Comparison of ENCODE assay signal across 9 mouse cellular contexts in genomic region chr13:58177511-58178208, GRCm38 (mm10). TPM values are rescaled to one million over a fixed set of nuclear protein-coding genes. Genes with fewer than 3 reads are reported as not detected.
DNase-seq lines count a peak whose midpoint lies in the region; ATAC-seq and TF ChIP-seq lines count a peak whose summit lies in the region.
"Had no signal": no experiment of that assay in that cellular context is flagged by ENCODE, and none has a peak within 500 bp of the region (broad histone marks: within the 10 kb centered on the region; RNA-seq: fewer than 3 reads in every experiment).

No protein-coding gene starts in this region.

- no peak overlapping the region for H3K4me2 ChIP-seq in liver, embryonic 12.5 days
- H3K4me2 ChIP-seq: embryonic facial prominence, embryonic 13.5 days had no signal

- ATAC-seq in liver, embryonic 12.5 days: no peak
- no peak for ATAC-seq in erythroblast, adult 5-6 weeks (replicated peaks; ENCODE audit: low FRiP score, poor library complexity, severe bottlenecking)
- no peak for ATAC-seq in erythroid progenitor cell, adult 5-6 weeks (replicated peaks; ENCODE audit: low FRiP score, poor library complexity, severe bottlenecking)

- H3K36me3 ChIP-seq in liver, adult 2 months (ENCODE audit: control insufficient read depth, insufficient read depth, low read length): peaks cover 36% of the 10 kb centered on the region
- H3K36me3 ChIP-seq in liver, embryonic 12.5 days: peaks cover 91% of the 10 kb centered on the region

- WGBS in liver, adult 2 months: 86% methylated on average over 9 of the region's 9 CpGs
- WGBS in liver, embryonic 12.5 days (ENCODE audit: insufficient replicate concordance): 89% methylated on average over 9 of the region's 9 CpGs

- no peaks in the 10 kb centered on the region for H3K9me3 ChIP-seq in liver, embryonic 12.5 days (replicated peaks)
- H3K9me3 ChIP-seq: embryonic facial prominence, embryonic 13.5 days had no signal

- TF ChIP-seq CTCF in liver, adult 2 months (IDR thresholded peaks at IDR 0.05; ENCODE audit: low read depth, low read length): peak; percentile 7; the same call in 1 of the 2 replicates

- no peak overlapping the region for H3K27ac ChIP-seq in liver, adult 2 months (replicated peaks; ENCODE audit: insufficient read depth, low read depth, low read length)
- H3K27ac ChIP-seq in liver, embryonic 12.5 days: no peak overlapping the region
- H3K27ac ChIP-seq: embryonic facial prominence, embryonic 13.5 days had no signal

- intact Hi-C loops in left cerebral cortex, postnatal 10 days (cut with DNase I): no loop called here

- no peaks in the 10 kb centered on the region for H3K27me3 ChIP-seq in liver, adult 2 months (ENCODE audit: control insufficient read depth, insufficient read depth, low read length)
- H3K27me3 ChIP-seq in liver, embryonic 12.5 days (replicated peaks): no peaks in the 10 kb centered on the region
- H3K27me3 ChIP-seq: embryonic facial prominence, embryonic 13.5 days had no signal

- H3K4me1 ChIP-seq in liver, adult 2 months (ENCODE audit: control insufficient read depth, insufficient read depth, low read length): peaks cover 12% of the 10 kb centered on the region
- no peaks in the 10 kb centered on the region for H3K4me1 ChIP-seq in liver, embryonic 12.5 days
- H3K4me1 ChIP-seq: embryonic facial prominence, embryonic 13.5 days had no signal

- peaks cover 7% of the 10 kb centered on the region for H3K79me2 ChIP-seq in liver, adult 2 months (ENCODE audit: control insufficient read depth, insufficient read depth, low read length)

- no peak overlapping the region for H3K4me3 ChIP-seq in liver, adult 2 months (ENCODE audit: insufficient read depth, low read depth, low read length)
- H3K4me3 ChIP-seq in liver, embryonic 12.5 days: no peak overlapping the region
- H3K4me3 ChIP-seq: embryonic facial prominence, embryonic 13.5 days had no signal

- DNase-seq in liver, adult 2 months (ENCODE audit: extremely low read depth, low read depth, low spot score): no peak
- DNase-seq in cerebellum, adult 9-11 months: peak; percentile 98
- DNase-seq in heart, postnatal 4 days: peak; percentile 99
- peak; percentile 100 for DNase-seq in left cerebral cortex, postnatal 10 days (ENCODE audit: extremely low spot score in 1 of 2, low spot score in 2 of 2)
- peak; percentile 100 for DNase-seq in spleen, postnatal 14 days (ENCODE audit: low spot score in 2 of 2)

- H3K9ac ChIP-seq in liver, adult 2 months (ENCODE audit: low read depth, low read length): no peak overlapping the region
- no peak overlapping the region for H3K9ac ChIP-seq in liver, embryonic 12.5 days
- H3K9ac ChIP-seq: embryonic facial prominence, embryonic 13.5 days had no signal

- TF ChIP-seq POLR2A in liver, adult 2 months (IDR thresholded peaks at IDR 0.05; ENCODE audit: extremely low read depth, insufficient read depth, low read length): no peak

RNA-seq across cellular contexts. Expression of gene Idnk, which starts 20.2 kb away (rescaled TPM):
- 34.0 and 34.5 TPM in 2 replicates for total RNA-seq in liver, adult 2 months (2014; rRNA removed)
- polyA plus RNA-seq in liver, adult 2 months (2012; rRNA removed): 26.9 and 27.3 TPM in 2 replicates
- 24.6 and 25.8 TPM in 2 replicates for polyA plus RNA-seq in liver, embryonic 12.5 days (2016; fragmentation: Nextera tagmentation; extraction: Ambion mirVana)
- total RNA-seq in heart, postnatal 4 days (2021): 10 to 100 TPM; 16.7 to 17.6 TPM
- 10 to 100 TPM; 22.3 to 25.1 TPM for total RNA-seq in left cerebral cortex, postnatal 10 days (2021)
- 9.2 and 15.0 TPM in 2 replicates for total RNA-seq in erythroblast, adult 5-6 weeks (2015; ENCODE audit: low replicate concordance)
- 4.7 and 14.4 TPM in 2 replicates for total RNA-seq in erythroblast, adult 5-6 weeks (2017; ENCODE audit: low replicate concordance)
- 20.5 and 37.8 TPM in 2 replicates for total RNA-seq in erythroid progenitor cell, adult 5-6 weeks (2015; ENCODE audit: low replicate concordance)
- 13.5 and 18.4 TPM in 2 replicates for total RNA-seq in erythroid progenitor cell, adult 5-6 weeks (2017; ENCODE audit: low replicate concordance)

RNA-seq across cellular contexts. Expression of gene Ubqln1, which starts 37.8 kb away (rescaled TPM):
- total RNA-seq in liver, adult 2 months (2014; rRNA removed): 77.4 and 87.1 TPM in 2 replicates
- polyA plus RNA-seq in liver, adult 2 months (2012; rRNA removed): 119 and 146 TPM in 2 replicates
- 83.3 and 83.6 TPM in 2 replicates for polyA plus RNA-seq in liver, embryonic 12.5 days (2016; fragmentation: Nextera tagmentation; extraction: Ambion mirVana)
- 10 to 100 TPM; 71.3 to 74.6 TPM for total RNA-seq in heart, postnatal 4 days (2021)
- total RNA-seq in left cerebral cortex, postnatal 10 days (2021): 100 to 1,000 TPM; 128 to 135 TPM
- 15.5 and 15.8 TPM in 2 replicates for total RNA-seq in erythroblast, adult 5-6 weeks (2015; ENCODE audit: low replicate concordance)
- total RNA-seq in erythroblast, adult 5-6 weeks (2017; ENCODE audit: low replicate concordance): 19.3 and 20.6 TPM in 2 replicates
- total RNA-seq in erythroid progenitor cell, adult 5-6 weeks (2015; ENCODE audit: low replicate concordance): 35.0 and 39.4 TPM in 2 replicates
- 19.4 and 32.5 TPM in 2 replicates for total RNA-seq in erythroid progenitor cell, adult 5-6 weeks (2017; ENCODE audit: low replicate concordance)

RNA-seq across cellular contexts. Expression of gene Hnrnpa0, which starts 49.3 kb away (rescaled TPM):
- 16.1 and 20.3 TPM in 2 replicates for total RNA-seq in liver, adult 2 months (2014; rRNA removed)
- polyA plus RNA-seq in liver, adult 2 months (2012; rRNA removed): 35.4 and 36.0 TPM in 2 replicates
- polyA plus RNA-seq in liver, embryonic 12.5 days (2016; fragmentation: Nextera tagmentation; extraction: Ambion mirVana): 12.6 and 13.7 TPM in 2 replicates
- 100 to 1,000 TPM; 191 to 196 TPM for total RNA-seq in heart, postnatal 4 days (2021)
- total RNA-seq in left cerebral cortex, postnatal 10 days (2021): 100 to 1,000 TPM; 146 to 151 TPM
- 29.6 and 35.1 TPM in 2 replicates for total RNA-seq in erythroblast, adult 5-6 weeks (2015; ENCODE audit: low replicate concordance)
- total RNA-seq in erythroblast, adult 5-6 weeks (2017; ENCODE audit: low replicate concordance): 12.9 and 24.4 TPM in 2 replicates
- total RNA-seq in erythroid progenitor cell, adult 5-6 weeks (2015; ENCODE audit: low replicate concordance): 32.4 and 38.1 TPM in 2 replicates
- 21.2 and 38.1 TPM in 2 replicates for total RNA-seq in erythroid progenitor cell, adult 5-6 weeks (2017; ENCODE audit: low replicate concordance)
